Mouse (Mus musculus): ENCODE data around the gene Odf2. TPM values are rescaled to one million over a fixed set of nuclear protein-coding genes. Genes with fewer than 3 reads are reported as not detected.

Gene Odf2
- 16.4 and 21.7 TPM in 2 replicates for polyA plus RNA-seq (2012; rRNA removed)

DNA sequence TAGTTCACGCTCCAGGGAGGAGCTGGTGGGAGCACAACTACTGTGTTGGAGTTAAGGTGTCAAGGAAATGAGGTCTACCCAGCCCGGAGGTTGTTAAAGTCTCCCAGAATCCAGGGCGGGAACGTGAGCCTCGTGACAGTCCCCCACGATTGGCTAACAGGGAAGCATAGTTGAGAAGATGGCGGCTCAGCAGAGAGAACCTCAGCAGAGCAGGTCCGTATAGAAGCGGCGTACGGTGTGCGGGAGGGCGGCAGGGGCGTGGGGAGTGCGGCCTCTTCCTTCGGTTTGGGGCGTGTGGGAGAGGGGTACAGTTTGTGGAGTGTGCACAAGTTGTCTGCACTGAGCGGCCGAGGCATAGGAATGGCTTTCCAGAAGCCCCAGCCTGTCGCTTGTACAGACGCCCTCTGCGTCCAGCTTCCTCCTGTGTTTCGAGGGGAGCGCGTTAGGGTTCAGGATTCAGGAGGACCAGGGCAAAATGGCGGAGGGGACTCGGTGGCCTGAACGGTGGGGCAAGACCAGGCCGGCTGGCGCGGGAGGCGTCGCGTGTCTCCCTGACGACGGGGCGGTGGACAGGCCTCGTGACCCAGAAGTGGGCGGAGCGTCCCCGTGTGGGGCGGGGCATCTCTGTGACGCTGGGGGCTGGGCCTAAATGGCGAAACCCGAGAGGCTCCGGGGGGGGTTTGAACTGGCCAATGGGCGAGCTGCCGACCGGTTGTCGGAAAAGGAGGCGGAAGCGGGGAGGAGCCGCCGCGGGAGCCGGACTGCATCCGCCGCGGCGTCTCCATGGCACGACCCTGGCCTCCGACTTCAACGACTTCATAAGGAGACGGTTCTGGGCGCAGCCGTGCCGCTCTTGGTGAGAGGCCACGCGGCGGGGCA, at the start of gene Odf2:
Gene Odf2 (plus strand): TSS at position 156 of the 879 bp plus-strand sequence.

DNA sequence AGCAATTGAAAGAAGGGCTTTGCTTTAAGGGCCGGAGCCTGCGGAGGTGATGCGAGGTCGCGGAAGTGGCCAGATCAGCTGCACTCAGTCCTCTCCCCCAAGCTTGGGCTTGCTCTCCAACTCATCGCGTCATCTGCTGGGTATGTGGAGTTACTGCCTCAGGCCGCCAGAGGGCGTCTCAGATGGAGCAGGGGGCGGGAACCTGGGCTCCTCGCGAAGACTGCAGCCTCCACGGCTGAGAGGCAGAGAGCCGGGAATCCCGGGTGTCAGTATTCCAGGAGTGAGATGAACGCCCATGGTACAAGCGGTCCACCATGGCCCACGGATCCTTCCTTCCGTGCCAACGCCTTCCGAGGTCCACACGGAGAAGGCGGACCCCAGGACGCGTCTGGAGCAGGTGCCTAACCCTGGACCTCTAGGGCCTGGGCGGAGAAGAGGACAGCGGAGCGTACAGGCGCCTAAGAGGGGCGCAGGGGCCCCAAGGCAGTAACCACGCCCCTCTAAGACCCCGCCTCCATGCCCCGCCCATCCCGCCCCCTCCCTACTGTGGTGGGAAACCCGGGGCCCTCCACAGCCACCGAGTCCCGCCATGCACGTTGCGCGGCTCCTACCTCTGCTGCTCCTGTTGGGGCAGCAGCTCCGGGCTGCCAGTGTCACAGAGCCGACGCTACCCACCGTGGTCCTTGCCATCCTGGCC, 19.9 kb upstream of the Odf2 start, which contains the start of gene Cercam:
Gene Cercam (plus strand): TSS at position 216 of the 697 bp plus-strand sequence.

DNA sequence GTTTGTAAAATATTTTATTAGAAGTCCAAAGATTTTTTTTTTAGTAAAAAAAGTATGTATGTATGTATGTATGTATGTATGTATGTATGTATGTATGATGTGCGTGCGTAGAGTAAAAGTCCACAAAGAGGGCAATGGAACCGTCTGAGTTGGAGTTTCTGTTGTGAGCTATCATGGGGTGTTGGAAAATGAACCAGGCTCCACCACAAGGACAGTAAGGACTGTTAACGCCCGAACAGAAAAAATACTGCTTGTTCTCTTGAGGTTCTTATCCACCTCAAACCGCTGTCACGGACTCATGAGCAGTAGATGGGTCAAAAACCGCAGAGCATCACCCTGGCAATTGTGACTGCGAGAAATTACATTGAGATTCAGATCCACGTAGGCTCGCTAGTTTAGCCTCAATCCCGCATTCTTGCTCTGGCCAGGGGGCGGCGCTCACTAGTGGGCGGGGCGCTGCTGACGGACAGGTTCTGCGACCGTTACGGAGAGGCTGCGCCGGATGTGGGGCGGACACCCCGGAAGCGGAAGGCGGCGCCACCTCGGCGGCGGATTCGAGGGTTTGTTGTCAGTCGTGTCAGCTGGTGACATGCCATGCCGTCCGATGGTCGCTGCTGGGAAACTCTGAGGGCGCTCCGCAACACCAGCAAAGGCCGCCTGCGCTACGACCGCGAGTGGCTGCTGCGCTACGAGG, 46.0 kb downstream of the Odf2 start, which contains the start of gene Gle1:
Gene Gle1 (plus strand): TSS at position 521 of the 694 bp plus-strand sequence.

DNA sequence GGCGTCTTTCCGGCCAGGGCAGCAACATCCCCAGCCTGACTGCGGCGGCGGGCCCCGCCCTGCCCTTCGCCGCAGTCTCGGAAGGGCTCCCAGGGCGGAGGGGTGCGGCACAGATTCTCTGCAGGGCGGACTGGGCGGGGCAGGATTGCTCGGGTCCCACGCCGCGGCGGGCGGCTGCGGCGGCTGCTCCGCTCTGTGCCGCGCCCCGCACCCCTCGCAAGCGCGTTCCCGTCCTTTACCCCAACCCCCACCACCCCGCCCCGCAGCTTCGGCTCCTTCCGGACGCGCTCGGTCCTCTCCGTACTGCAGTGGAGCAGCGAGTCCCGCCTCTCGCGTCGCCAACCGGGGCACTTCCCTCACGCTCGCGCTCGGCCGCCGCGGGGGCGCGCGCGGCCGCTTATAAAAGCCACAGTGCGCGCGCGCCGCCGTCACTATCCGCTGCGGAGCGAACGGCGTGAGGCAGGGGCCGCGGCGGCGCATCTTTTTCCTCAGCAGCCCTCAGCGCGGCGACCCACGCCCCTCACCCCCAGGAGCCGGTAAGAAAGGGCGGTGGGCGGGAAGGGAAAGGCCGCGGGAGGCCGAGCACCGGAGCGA, 76.3 kb downstream of the Odf2 start, which contains the start of gene Sptan1:
Gene Sptan1 (plus strand): TSS at position 311 of the 594 bp plus-strand sequence.

Other genes with a start within 250 kb of the Odf2 start
- 2.0 and 2.2 TPM in 2 replicates for gene Gm13420, start 137.5 kb upstream of the Odf2 start, polyA plus RNA-seq (2012; rRNA removed)
- not detected in 2 replicates for gene Gm13547, start 129.9 kb upstream of the Odf2 start, polyA plus RNA-seq (2012; rRNA removed)
- gene Coq4, start 101.7 kb upstream of the Odf2 start, polyA plus RNA-seq (2012; rRNA removed): 76.0 and 104 TPM in 2 replicates
- 17.1 and 19.1 TPM in 2 replicates for gene Trub2, start 100.7 kb upstream of the Odf2 start, polyA plus RNA-seq (2012; rRNA removed)
- 70.7 and 72.0 TPM in 2 replicates for gene Slc27a4, start 86.6 kb upstream of the Odf2 start, polyA plus RNA-seq (2012; rRNA removed)
- gene Urm1, start 69.1 kb upstream of the Odf2 start, polyA plus RNA-seq (2012; rRNA removed): 42.3 and 43.9 TPM in 2 replicates
- 14.2 and 20.2 TPM in 2 replicates for gene Cercam, start 20.1 kb upstream of the Odf2 start, polyA plus RNA-seq (2012; rRNA removed)
- gene Gle1, start 46.2 kb downstream of the Odf2 start, polyA plus RNA-seq (2012; rRNA removed): 8.3 and 9.2 TPM in 2 replicates
- 160 and 186 TPM in 2 replicates for gene Sptan1, start 76.3 kb downstream of the Odf2 start, polyA plus RNA-seq (2012; rRNA removed)
- gene Wdr34, start 159.7 kb downstream of the Odf2 start, polyA plus RNA-seq (2012; rRNA removed): 18.5 and 22.8 TPM in 2 replicates
- gene Set, start 168.2 kb downstream of the Odf2 start, polyA plus RNA-seq (2012; rRNA removed): 46.7 and 50.3 TPM in 2 replicates
- 14.7 and 16.2 TPM in 2 replicates for gene Pkn3, start 188.5 kb downstream of the Odf2 start, polyA plus RNA-seq (2012; rRNA removed)
- gene Zdhhc12, start 204.4 kb downstream of the Odf2 start, polyA plus RNA-seq (2012; rRNA removed): 85.4 and 112 TPM in 2 replicates
- 45.7 and 48.3 TPM in 2 replicates for gene Zer1, start 235.4 kb downstream of the Odf2 start, polyA plus RNA-seq (2012; rRNA removed)
- gene Tbc1d13, start 244.5 kb downstream of the Odf2 start, polyA plus RNA-seq (2012; rRNA removed): 75.8 and 91.2 TPM in 2 replicates